Mouse (Mus musculus): ENCODE data around the gene Sorcs1.

DNA sequence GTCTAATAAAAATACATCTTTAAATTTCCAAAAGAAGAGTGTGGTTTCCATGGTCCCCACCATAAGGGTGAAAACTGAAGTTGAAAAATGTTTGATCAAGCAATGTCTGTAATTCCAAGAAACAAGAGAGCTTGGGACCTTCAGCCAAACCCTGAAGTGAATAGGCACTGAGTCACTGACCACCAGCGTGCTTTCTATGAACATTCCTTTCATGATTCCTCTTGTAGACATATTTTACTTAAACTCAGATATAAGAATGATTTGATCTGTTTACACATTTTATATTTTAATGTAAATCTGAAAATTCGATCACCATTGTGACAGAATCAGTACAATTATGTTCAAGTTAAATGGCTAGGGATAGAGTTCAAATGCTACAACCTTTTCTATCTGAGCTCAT is 112.1 kb downstream of the Sorcs1 start:
- TF ChIP-seq EP300 (IDR thresholded peaks at IDR 0.05; ENCODE audit: insufficient read depth, low read depth, low read length) (no peak), POLR2A (IDR thresholded peaks at IDR 0.05; ENCODE audit: insufficient read depth, low read depth, low read length) (no peak), CTCF (IDR thresholded peaks at IDR 0.05) (no peak)
